Mouse (Mus musculus) Patski (cell line): ENCODE data around the gene Unc50. TPM values are rescaled to one million over a fixed set of nuclear protein-coding genes. Genes with fewer than 3 reads are reported as not detected.

Experiments
- ATAC-seq: fragments of 100-300 bp; one replicate; pipeline ENCODE4 v1.8.0; 2021
- CTCF ChIA-PET: fragments of 350-600 bp; sonication (Branson Sonifier 250); formaldehyde crosslinking; loops from one replicate; lab custom pipeline; 2022; ENCODE audit warnings: inconsistent platforms; lab: Charles Lee
- POLR2A ChIA-PET: fragments of 350-600 bp; sonication (Branson Sonifier 250); formaldehyde crosslinking; loops from one replicate; lab custom pipeline; 2022; ENCODE audit warnings: antibody characterized with exemption, inconsistent platforms; lab: Charles Lee
- DNase-seq: peaks from one replicate; pipeline ENCODE4 v3.0.0-alpha.2; 2011; ENCODE audit warnings: low read depth, low spot score
- H3K27me3 ChIP-seq: fragments of 371-371 bp; one replicate; pipeline ENCODE4 v1.5.1; 2021
- CTCF ChIP-seq: fragments of 100-300 bp; IDR thresholded peaks from one replicate; pipeline ENCODE4 v1.5.1; 2021
- in situ Hi-C: fragments of 300-500 bp; cut with MboI; formaldehyde crosslinking; loops from 3 replicates; pipeline ENCODE4 v1.11.1; 2018; ENCODE audit warnings: low pct_unique_long_range_greater_than_20kb, mixed read lengths
- polyA plus RNA-seq: library from polyadenylated mRNA; unstranded; gene quantifications from one replicate; pipeline ENCODE4 v1.2.3, GENCODE M21; 2021

Unc50 gene
- polyA plus RNA-seq, 1 experiment from 2014 or later, result 74.4 TPM

GRCm38 (mm10) chr1:37473251-37473650 lies 43.3 kb downstream of the Unc50 start:
- ChIA-PET CTCF (no interaction called here), POLR2A (no interaction called here)
- ATAC-seq, result peak; percentile 44
- TF ChIP-seq CTCF, result no peak
- DNase-seq, result no peak
- no peaks in the 10 kb centered on the region for H3K27me3 ChIP-seq
- in situ Hi-C loops, result loop anchor here (5.0 kb wide), 1 partner anchor 159 kb away; no protein-coding TSS in a partner anchor

DNA sequence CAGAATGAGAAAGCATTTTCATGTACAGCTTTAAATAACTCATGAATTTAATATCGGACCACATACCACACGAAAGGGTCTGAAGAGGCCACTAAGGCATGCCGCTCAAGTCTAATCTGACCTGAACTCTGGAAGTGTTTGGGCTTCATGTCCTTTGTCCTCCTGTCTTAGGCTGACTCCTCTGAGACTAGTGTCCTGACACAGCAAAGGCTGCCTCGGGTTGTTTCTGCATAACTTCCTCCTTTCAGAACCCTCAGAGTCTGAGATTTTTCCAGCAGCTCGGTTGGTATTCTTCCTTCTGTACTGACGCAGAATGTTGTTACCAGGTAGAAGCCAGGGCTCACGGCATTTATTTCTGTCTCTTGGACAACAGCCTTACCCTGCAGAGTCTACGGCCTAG lies 44.1 kb downstream of the Unc50 start:
- in situ Hi-C loops, result loop anchor here (5.0 kb wide), 1 partner anchor 158 kb away; no protein-coding TSS in a partner anchor
- ATAC-seq (no peak), DNase-seq (no peak)
- POLR2A ChIA-PET, result no interaction called here
- no peak for TF ChIP-seq CTCF
- H3K27me3 ChIP-seq, result no peaks in the 10 kb centered on the region
- CTCF ChIA-PET, result no interaction called here

DNA sequence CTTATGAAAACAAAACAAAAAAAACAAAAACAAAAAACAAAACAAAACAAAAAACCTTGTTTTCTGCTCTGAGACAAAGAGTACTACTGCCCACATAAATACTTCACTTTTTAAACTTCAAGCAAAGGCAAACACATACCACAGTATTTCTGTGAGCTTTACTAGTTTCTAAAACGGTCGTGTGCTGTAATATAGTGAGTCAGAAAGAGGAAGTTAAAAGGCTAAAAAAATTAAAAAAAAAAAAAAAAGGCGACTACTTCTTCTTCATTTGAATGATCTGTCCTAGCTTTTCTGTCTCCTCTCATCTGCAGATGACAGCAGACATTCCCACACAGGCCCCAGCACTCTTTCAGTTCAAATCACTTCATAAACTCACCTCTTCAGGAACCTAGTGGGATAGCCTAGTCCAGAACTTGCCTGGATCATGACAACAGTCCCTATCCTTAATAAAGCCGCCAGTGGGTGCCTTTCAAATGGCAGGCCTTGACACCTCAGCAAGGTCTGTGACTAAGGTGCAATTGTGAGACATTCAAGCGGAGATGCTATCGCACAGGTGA lies 44.8 kb downstream of the Unc50 start:
- POLR2A ChIA-PET, result no interaction called here
- no peaks in the 10 kb centered on the region for H3K27me3 ChIP-seq
- in situ Hi-C loops, result loop anchor here (5.0 kb wide), 1 partner anchor 158 kb away; no protein-coding TSS in a partner anchor
- no peak for DNase-seq
- ATAC-seq, result no peak
- TF ChIP-seq CTCF, result no peak
- CTCF ChIA-PET, result no interaction called here

- in situ Hi-C loops, result no loop called here
- POLR2A ChIA-PET, result no interaction called here
Observed at GRCm38 (mm10) chr1:37475312-37475711, 45.4 kb downstream of the Unc50 start.

GRCm38 (mm10) chr1:37477250-37477649 lies 47.3 kb downstream of the Unc50 start:
- in situ Hi-C loops, result no loop called here
- no peaks in the 10 kb centered on the region for H3K27me3 ChIP-seq
- POLR2A ChIA-PET, result no interaction called here
- no peak for DNase-seq
- ATAC-seq, result no peak
- CTCF ChIA-PET, result no interaction called here
- no peak for TF ChIP-seq CTCF

More at GRCm38 (mm10) chr1:37475312-37475711, 45.4 kb downstream of the Unc50 start:
- no peak for TF ChIP-seq CTCF
- ATAC-seq, result no peak
- DNase-seq, result no peak
- H3K27me3 ChIP-seq, result no peaks in the 10 kb centered on the region
- CTCF ChIA-PET, result no interaction called here

- ATAC-seq (no peak), DNase-seq (no peak)
- CTCF ChIA-PET, result no interaction called here
- TF ChIP-seq CTCF, result no peak
- no peaks in the 10 kb centered on the region for H3K27me3 ChIP-seq
- POLR2A ChIA-PET, result no interaction called here
- in situ Hi-C loops, result no loop called here
Observed at GRCm38 (mm10) chr1:37477928-37478327, 48.0 kb downstream of the Unc50 start.

DNA sequence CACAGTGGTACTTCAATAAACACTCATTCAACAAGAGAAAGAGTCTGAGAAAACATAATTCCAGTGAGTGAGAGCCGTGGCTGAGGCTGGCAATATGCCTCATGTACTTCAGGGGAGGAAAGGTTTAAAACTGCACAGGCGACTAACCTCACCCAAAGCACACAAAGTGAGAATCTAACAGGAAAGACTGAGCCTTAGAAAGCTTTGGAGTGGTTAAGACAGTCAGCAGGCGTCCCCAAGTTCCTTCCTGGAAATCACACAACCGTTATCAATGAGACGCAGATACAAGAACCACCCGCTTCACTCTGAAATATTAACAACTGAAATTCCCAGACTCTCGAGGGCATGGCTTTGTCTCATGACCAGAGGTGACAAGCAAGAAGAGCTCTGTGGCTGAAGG lies 48.5 kb downstream of the Unc50 start:
- in situ Hi-C loops, result no loop called here
- DNase-seq (no peak), ATAC-seq (no peak)
- H3K27me3 ChIP-seq, result no peaks in the 10 kb centered on the region
- ChIA-PET CTCF (no interaction called here), POLR2A (no interaction called here)
- TF ChIP-seq CTCF, result no peak

- ATAC-seq (no peak), DNase-seq (no peak)
- in situ Hi-C loops, result no loop called here
- ChIA-PET CTCF (no interaction called here), POLR2A (no interaction called here)
- no peak for TF ChIP-seq CTCF
- H3K27me3 ChIP-seq, result no peaks in the 10 kb centered on the region
Observed at GRCm38 (mm10) chr1:37479074-37479473, 49.1 kb downstream of the Unc50 start.

DNA sequence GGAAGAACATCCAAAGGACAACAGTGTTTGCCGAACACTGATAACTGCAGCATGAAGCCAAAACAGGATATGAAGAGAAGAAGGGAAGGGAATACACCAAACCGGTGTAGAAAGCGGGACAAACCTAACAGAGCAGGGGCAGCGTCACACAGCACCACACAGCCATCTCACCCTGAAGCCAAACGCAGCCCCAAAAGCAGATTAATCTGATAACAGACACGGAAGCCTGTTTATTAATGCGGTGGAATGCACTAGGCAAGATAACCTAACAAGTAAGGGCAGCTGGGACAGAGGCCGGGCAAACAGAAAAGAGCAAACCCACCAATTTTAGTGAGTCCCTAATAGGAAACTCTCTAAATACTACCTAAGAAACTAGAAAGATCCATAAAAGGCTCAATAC lies 49.8 kb downstream of the Unc50 start:
- no peak for TF ChIP-seq CTCF
- CTCF ChIA-PET, result no interaction called here
- POLR2A ChIA-PET, result no interaction called here
- no peaks in the 10 kb centered on the region for H3K27me3 ChIP-seq
- in situ Hi-C loops, result no loop called here
- DNase-seq, result no peak
- ATAC-seq, result no peak

DNA sequence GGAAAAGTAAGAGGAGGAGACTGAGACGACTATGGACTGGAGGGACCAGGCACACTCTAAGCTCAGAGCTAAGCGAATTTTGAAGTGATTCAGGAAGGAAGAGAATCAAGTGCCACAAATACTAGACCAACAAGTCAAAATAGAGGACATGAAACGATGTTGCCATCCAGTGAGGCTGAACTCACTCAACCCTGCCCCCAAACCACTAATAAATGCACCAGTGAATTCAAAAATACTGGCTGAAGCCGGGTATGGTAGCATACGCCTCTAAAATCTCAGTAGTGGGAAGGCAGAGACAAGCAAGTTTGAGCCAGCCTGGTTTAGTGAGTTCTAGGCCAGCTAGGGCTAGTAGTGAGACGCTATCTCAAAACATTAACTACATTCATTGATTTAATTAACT lies 50.8 kb downstream of the Unc50 start:
- POLR2A ChIA-PET, result no interaction called here
- no peaks in the 10 kb centered on the region for H3K27me3 ChIP-seq
- CTCF ChIA-PET, result interaction anchor here (1.1 to 1.5 kb wide), 2 partner anchors 10 to 152 kb away, joined by 3 read pairs; no protein-coding TSS in a partner anchor
- DNase-seq, result no peak
- in situ Hi-C loops, result no loop called here
- no peak for TF ChIP-seq CTCF
- ATAC-seq, result no peak

- ChIA-PET POLR2A (no interaction called here), CTCF (interaction anchor here (1.5 kb wide), 1 partner anchor 10 kb away, joined by 3 read pairs; no protein-coding TSS in a partner anchor)
- ATAC-seq (no peak), DNase-seq (no peak)
- H3K27me3 ChIP-seq, result no peaks in the 10 kb centered on the region
- TF ChIP-seq CTCF, result no peak
- in situ Hi-C loops, result no loop called here
Observed at GRCm38 (mm10) chr1:37481331-37481730, 51.4 kb downstream of the Unc50 start.

DNA sequence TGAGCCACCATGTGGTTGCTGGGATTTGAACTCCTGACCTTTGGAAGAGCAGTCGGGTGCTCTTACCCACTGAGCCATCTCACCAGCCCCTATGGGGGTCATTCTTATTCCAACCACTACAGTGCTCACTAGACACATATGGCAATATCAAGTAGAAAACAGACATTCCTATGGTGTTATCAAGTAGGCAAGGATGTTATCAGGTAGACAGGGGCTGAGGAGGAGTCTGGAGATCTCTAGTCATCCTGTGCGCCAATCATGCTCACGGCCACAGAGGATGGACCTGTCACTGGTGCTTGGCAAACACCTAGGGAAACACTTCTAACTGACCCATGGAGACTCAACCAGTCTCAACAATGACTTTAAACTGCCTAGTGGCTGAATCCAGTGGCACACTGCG lies 54.7 kb downstream of the Unc50 start:
- ATAC-seq, result no peak
- TF ChIP-seq CTCF, result no peak
- CTCF ChIA-PET, result no interaction called here
- H3K27me3 ChIP-seq, result no peaks in the 10 kb centered on the region
- in situ Hi-C loops, result no loop called here
- POLR2A ChIA-PET, result interaction anchor here (0.7 kb wide), 1 partner anchor 70 kb away, joined by 4 read pairs; no protein-coding TSS in a partner anchor
- no peak for DNase-seq
